Mouse (Mus musculus) neural tube, embryonic 13.5 days (tissue): ENCODE measurements around the gene Rhbdd3. TPM values are rescaled to one million over a fixed set of nuclear protein-coding genes. Genes with fewer than 3 reads are reported as not detected.
A peak's percentile ranks its signal among the peaks of the same experiment; 100 is the strongest.

Experiments
- ATAC-seq: fragments of 200-750 bp; cut with Nextera tagmentation; 2 replicates; pipeline ENCODE4 v1.8.0; 2017; ENCODE audit warnings: low read depth, mild to moderate bottlenecking, moderate TSS enrichment, moderate library complexity
- H3K27ac ChIP-seq: fragments of 300-500 bp; sonication (generic); replicated peaks from 2 replicates; pipeline ENCODE4 v1.5.1; 2015; ENCODE audit warnings: moderate library complexity, mild to moderate bottlenecking, inconsistent platforms
- H3K27me3 ChIP-seq: fragments of 300-500 bp; sonication (generic); 2 replicates; pipeline ENCODE4 v1.6.1; 2015; ENCODE audit warnings: mild to moderate bottlenecking, inconsistent platforms
- H3K36me3 ChIP-seq: fragments of 300-500 bp; sonication (generic); 2 replicates; pipeline ENCODE4 v1.6.1; 2015; ENCODE audit warnings: mild to moderate bottlenecking, inconsistent platforms
- H3K4me1 ChIP-seq: fragments of 300-500 bp; sonication (generic); replicated peaks from 2 replicates; pipeline ENCODE4 v1.6.1; 2015; ENCODE audit warnings: inconsistent platforms
- H3K4me2 ChIP-seq: fragments of 300-500 bp; sonication (generic); 2 replicates; pipeline ENCODE4 v1.6.1; 2015; ENCODE audit warnings: inconsistent platforms, mild to moderate bottlenecking, moderate library complexity
- H3K4me3 ChIP-seq: fragments of 300-500 bp; sonication (generic); 2 replicates; pipeline ENCODE4 v1.5.1; 2015; ENCODE audit warnings: mild to moderate bottlenecking, inconsistent platforms
- H3K9ac ChIP-seq: fragments of 300-500 bp; sonication (generic); 2 replicates; pipeline ENCODE4 v1.6.1; 2015; ENCODE audit warnings: moderate library complexity, mild to moderate bottlenecking, inconsistent platforms
- H3K9me3 ChIP-seq: fragments of 300-500 bp; sonication (generic); 2 replicates; pipeline ENCODE4 v1.6.1; 2016; ENCODE audit warnings: inconsistent platforms
- WGBS: fragments of 180-500 bp; shearing (Covaris S2); methylation state at CpG from one replicate; pipeline ENCODE4 v1.1.7; 2015; 5-methylcytosine and 5-hydroxymethylcytosine counted together
- polyA plus RNA-seq: library from polyadenylated mRNA; unstranded; fragments of >200 nt; fragmentation: Nextera tagmentation; extraction: Ambion mirVana; gene quantifications from 2 replicates; pipeline ENCODE4 v1.2.1, GENCODE M21; 2015

Rhbdd3 gene
- polyA plus RNA-seq, 1 experiment from 2014 or later, result 32.7 TPM

GRCm38 (mm10) chr11:5059704-5060156 is 39.0 kb upstream of the Rhbdd3 start:
- H3K9me3 ChIP-seq, result no peaks in the 10 kb centered on the region
- H3K4me3 ChIP-seq, result no peak overlapping the region
- no peak for ATAC-seq
- peaks cover 99% of the 10 kb centered on the region for H3K27me3 ChIP-seq
- peaks cover 6% of the 10 kb centered on the region; the same call in 1 of the 2 replicates for H3K36me3 ChIP-seq
- no peak overlapping the region for H3K27ac ChIP-seq
- H3K4me2 ChIP-seq, result no peak overlapping the region
- 9% methylated on average over 27 of the region's 27 CpGs for WGBS
- H3K9ac ChIP-seq, result no peak overlapping the region
- peaks cover 77% of the 10 kb centered on the region for H3K4me1 ChIP-seq

GRCm38 (mm10) chr11:5060756-5061412 is 37.8 kb upstream of the Rhbdd3 start:
- Histone ChIP-seq H3K9me3 (no peaks in the 10 kb centered on the region), H3K4me2 (peak overlapping the region; percentile 63), H3K27me3 (peaks cover 88% of the 10 kb centered on the region), H3K4me3 (peak overlapping the region; percentile 32), H3K36me3 (peaks cover 6% of the 10 kb centered on the region; the same call in 1 of the 2 replicates), H3K4me1 (peaks cover 77% of the 10 kb centered on the region), H3K27ac (no peak overlapping the region), H3K9ac (peak overlapping the region; percentile 65)
- no peak for ATAC-seq
- WGBS, result 50% methylated on average over 28 of the region's 28 CpGs

GRCm38 (mm10) chr11:5061413-5062139 is 37.1 kb upstream of the Rhbdd3 start:
- peaks cover 6% of the 10 kb centered on the region; the same call in 1 of the 2 replicates for H3K36me3 ChIP-seq
- H3K4me2 ChIP-seq, result peak overlapping the region; percentile 63
- WGBS, result 2% methylated on average over 61 of the region's 62 CpGs
- peak; percentile 3; the same call in 1 of the 2 replicates for ATAC-seq
- H3K27me3 ChIP-seq, result peaks cover 81% of the 10 kb centered on the region
- peaks cover 70% of the 10 kb centered on the region for H3K4me1 ChIP-seq
- peak overlapping the region; percentile 32 for H3K4me3 ChIP-seq
- no peak overlapping the region for H3K27ac ChIP-seq
- H3K9me3 ChIP-seq, result no peaks in the 10 kb centered on the region
- H3K9ac ChIP-seq, result peak overlapping the region; percentile 65

GRCm38 (mm10) chr11:5062326-5062725 is 36.4 kb upstream of the Rhbdd3 start:
- Histone ChIP-seq H3K27me3 (peaks cover 73% of the 10 kb centered on the region), H3K9me3 (no peaks in the 10 kb centered on the region), H3K4me3 (peak overlapping the region; percentile 32), H3K4me1 (peaks cover 63% of the 10 kb centered on the region), H3K4me2 (peak overlapping the region; percentile 63), H3K27ac (no peak overlapping the region), H3K9ac (peak overlapping the region; percentile 65; the same call in 1 of the 2 replicates), H3K36me3 (peaks cover 6% of the 10 kb centered on the region; the same call in 1 of the 2 replicates)
- WGBS, result 13% methylated on average over 13 of the region's 13 CpGs
- no peak for ATAC-seq

- Histone ChIP-seq H3K27me3 (peaks cover 67% of the 10 kb centered on the region), H3K9ac (peak overlapping the region; percentile 65; the same call in 1 of the 2 replicates), H3K36me3 (peaks cover 9% of the 10 kb centered on the region), H3K27ac (no peak overlapping the region), H3K4me3 (no peak overlapping the region), H3K9me3 (no peaks in the 10 kb centered on the region), H3K4me2 (peak overlapping the region; percentile 63), H3K4me1 (peaks cover 58% of the 10 kb centered on the region)
- no peak for ATAC-seq
- WGBS, result 61% methylated on average over 13 of the region's 13 CpGs
Measured at GRCm38 (mm10) chr11:5062860-5063505, 35.7 kb upstream of the Rhbdd3 start.

- Histone ChIP-seq H3K36me3 (peaks cover 16% of the 10 kb centered on the region), H3K9me3 (no peaks in the 10 kb centered on the region), H3K27ac (no peak overlapping the region), H3K4me1 (peaks cover 53% of the 10 kb centered on the region), H3K4me3 (peak overlapping the region; percentile 65), H3K27me3 (peaks cover 60% of the 10 kb centered on the region), H3K4me2 (peak overlapping the region; percentile 89), H3K9ac (peak overlapping the region; percentile 74)
- ATAC-seq, result no peak
- WGBS, result 49% methylated on average over 31 of the region's 31 CpGs
Measured at GRCm38 (mm10) chr11:5063561-5064281, 35.0 kb upstream of the Rhbdd3 start.

GRCm38 (mm10) chr11:5064282-5065055 is 34.3 kb upstream of the Rhbdd3 start:
- 0 out of 2 replicates have a peak, but pooled peaks have one; percentile 5 for ATAC-seq
- H3K27me3 ChIP-seq, result peaks cover 53% of the 10 kb centered on the region
- H3K4me2 ChIP-seq, result peak overlapping the region; percentile 89
- peaks cover 24% of the 10 kb centered on the region for H3K36me3 ChIP-seq
- H3K4me1 ChIP-seq, result peaks cover 47% of the 10 kb centered on the region
- no peak overlapping the region for H3K27ac ChIP-seq
- WGBS, result 15% methylated on average over 38 of the region's 38 CpGs
- H3K4me3 ChIP-seq, result peak overlapping the region; percentile 65
- no peaks in the 10 kb centered on the region for H3K9me3 ChIP-seq
- H3K9ac ChIP-seq, result peak overlapping the region; percentile 74

GRCm38 (mm10) chr11:5065056-5065821 is 33.5 kb upstream of the Rhbdd3 start, which contains the start of gene Gas2l1:
Gas2l1 (minus strand) TSS chr11:5065327.
- H3K9me3 ChIP-seq, result no peaks in the 10 kb centered on the region
- H3K9ac ChIP-seq, result peak within 1 kb of the TSS; percentile 74
- under 1% methylated on average over 49 of the region's 50 CpGs for WGBS
- H3K4me3 ChIP-seq, result peak within 1 kb of the TSS; percentile 65
- peaks cover 29% of the 10 kb centered on the region for H3K36me3 ChIP-seq
- H3K27ac ChIP-seq, result peak within 1 kb of the TSS; percentile 40; the same call in 1 of the 2 replicates
- peak within 1 kb of the TSS; percentile 89 for H3K4me2 ChIP-seq
- H3K4me1 ChIP-seq, result peaks cover 42% of the 10 kb centered on the region
- peak; percentile 82 for ATAC-seq
- peaks cover 45% of the 10 kb centered on the region for H3K27me3 ChIP-seq

- Histone ChIP-seq H3K9me3 (no peaks in the 10 kb centered on the region), H3K36me3 (peaks cover 42% of the 10 kb centered on the region), H3K4me1 (peaks cover 29% of the 10 kb centered on the region), H3K27ac (no peak overlapping the region), H3K9ac (no peak overlapping the region), H3K4me3 (no peak overlapping the region), H3K27me3 (peaks cover 27% of the 10 kb centered on the region), H3K4me2 (no peak overlapping the region)
- ATAC-seq, result no peak
Measured at GRCm38 (mm10) chr11:5067063-5067462, 31.7 kb upstream of the Rhbdd3 start.

- H3K27me3 ChIP-seq, result peaks cover 14% of the 10 kb centered on the region
- H3K4me3 ChIP-seq, result no peak overlapping the region
- no peak for ATAC-seq
- peaks cover 16% of the 10 kb centered on the region for H3K4me1 ChIP-seq
- no peak overlapping the region for H3K9ac ChIP-seq
- no peak overlapping the region for H3K4me2 ChIP-seq
- peaks cover 54% of the 10 kb centered on the region for H3K36me3 ChIP-seq
- H3K9me3 ChIP-seq, result no peaks in the 10 kb centered on the region
- H3K27ac ChIP-seq, result no peak overlapping the region
- WGBS, result 83% methylated on average over 9 of the region's 9 CpGs
Measured at GRCm38 (mm10) chr11:5068126-5068971, 30.4 kb upstream of the Rhbdd3 start.
